Mouse (Mus musculus): ENCODE data around the gene Ephb2.

GRCm38 (mm10) chr4:136811596-136811995 lies 24.2 kb downstream of the Ephb2 start:
- TF ChIP-seq ZC3H11A (IDR thresholded peaks at IDR 0.05; ENCODE audit: borderline replicate concordance, low read depth, low read length) (no peak), ZNF384 (IDR thresholded peaks at IDR 0.05; ENCODE audit: low read depth, low read length) (no peak), HCFC1 (IDR thresholded peaks at IDR 0.05; ENCODE audit: borderline replicate concordance, insufficient read depth, low read length) (no peak), MAFK (IDR thresholded peaks at IDR 0.05; ENCODE audit: insufficient read depth, low read depth, low read length) (no peak), CHD2 (IDR thresholded peaks at IDR 0.05; ENCODE audit: low read depth, low read length) (no peak)

Data from ES-E14 (cell line).